Mouse (Mus musculus) lung, embryonic 16.5 days (tissue): ENCODE results near the gene Serac1. TPM values are rescaled to one million over a fixed set of nuclear protein-coding genes. Genes with fewer than 3 reads are reported as not detected.

Source experiments
- ATAC-seq: fragments of 200-750 bp; cut with Nextera tagmentation; 2 replicates; pipeline ENCODE4 v1.8.0; 2017; ENCODE audit warnings: low read depth, mild to moderate bottlenecking, moderate library complexity
- H3K27ac ChIP-seq: fragments of 300-500 bp; sonication (generic); 2 replicates; pipeline ENCODE4 v1.5.1; 2014; ENCODE audit warnings: mild to moderate bottlenecking, control low read depth, low read length
- H3K27me3 ChIP-seq: fragments of 300-500 bp; sonication (generic); 2 replicates; pipeline ENCODE4 v1.6.1; 2014; ENCODE audit warnings: low read depth, low read length, mixed read lengths; ENCODE audit not compliant: control insufficient read depth, insufficient read depth
- H3K36me3 ChIP-seq: fragments of 300-500 bp; sonication (generic); 2 replicates; pipeline ENCODE4 v1.6.1; 2014; ENCODE audit warnings: low read length; ENCODE audit not compliant: control insufficient read depth, insufficient read depth
- H3K4me1 ChIP-seq: fragments of 300-500 bp; sonication (generic); replicated peaks from 2 replicates; pipeline ENCODE4 v1.6.1; 2014; ENCODE audit warnings: low read length, mixed read lengths; ENCODE audit not compliant: control insufficient read depth, insufficient read depth
- H3K4me2 ChIP-seq: fragments of 300-500 bp; sonication (generic); 2 replicates; pipeline ENCODE4 v1.6.1; 2014; ENCODE audit warnings: low read depth, low read length, control low read depth
- H3K4me3 ChIP-seq: fragments of 300-500 bp; sonication (generic); 2 replicates; pipeline ENCODE4 v1.5.1; 2014; ENCODE audit warnings: mild to moderate bottlenecking, low read length, control low read depth
- H3K9ac ChIP-seq: fragments of 300-500 bp; sonication (generic); 2 replicates; pipeline ENCODE4 v1.6.1; 2014; ENCODE audit warnings: low read length, control low read depth
- H3K9me3 ChIP-seq: fragments of 300-500 bp; sonication (generic); 2 replicates; pipeline ENCODE4 v1.6.1; 2016; ENCODE audit warnings: low read length; ENCODE audit not compliant: control insufficient read depth
- WGBS: fragments of 180-500 bp; shearing (Covaris S2); extraction: QIAGEN DNeasy Blood & Tissue Kit; methylation state at CpG from one replicate; pipeline ENCODE4 v1.1.7; 2014; 5-methylcytosine and 5-hydroxymethylcytosine counted together
- polyA plus RNA-seq: library from polyadenylated mRNA; unstranded; fragments of >200 nt; fragmentation: Nextera tagmentation; extraction: Ambion mirVana; gene quantifications from 2 replicates; pipeline ENCODE4 v1.2.1, GENCODE M21; 2015

The Serac1 gene
- polyA plus RNA-seq, 1 experiment from 2014 or later = 4.4 TPM

- 61% methylated on average over 6 of the region's 6 CpGs for WGBS
- H3K9ac ChIP-seq = no peak overlapping the region
- no peaks in the 10 kb centered on the region for H3K9me3 ChIP-seq
- no peaks in the 10 kb centered on the region for H3K27me3 ChIP-seq
- H3K27ac ChIP-seq = no peak overlapping the region
- no peaks in the 10 kb centered on the region for H3K36me3 ChIP-seq
- 0 out of 2 replicates have a peak, but pooled peaks have one; percentile 15 for ATAC-seq
- no peak overlapping the region for H3K4me3 ChIP-seq
- H3K4me2 ChIP-seq = no peak overlapping the region
- peaks cover 8% of the 10 kb centered on the region; the same call in 1 of the 2 replicates for H3K4me1 ChIP-seq
These were observed 84.9 kb downstream of the Serac1 start for GRCm38 (mm10) chr17:5994606-5995005.

GRCm38 (mm10) chr17:5993581-5994260 lies 85.8 kb downstream of the Serac1 start:
- Histone ChIP-seq H3K4me1 (peaks cover 6% of the 10 kb centered on the region; the same call in 1 of the 2 replicates), H3K4me3 (no peak overlapping the region), H3K4me2 (no peak overlapping the region), H3K36me3 (no peaks in the 10 kb centered on the region), H3K27ac (no peak overlapping the region), H3K9me3 (no peaks in the 10 kb centered on the region), H3K9ac (no peak overlapping the region), H3K27me3 (no peaks in the 10 kb centered on the region)
- no peak for ATAC-seq
- 56% methylated on average over 3 of the region's 3 CpGs for WGBS

GRCm38 (mm10) chr17:5992866-5993580 lies 86.5 kb downstream of the Serac1 start:
- Histone ChIP-seq H3K27me3 (no peaks in the 10 kb centered on the region), H3K9ac (no peak overlapping the region), H3K4me2 (no peak overlapping the region), H3K27ac (no peak overlapping the region), H3K9me3 (no peaks in the 10 kb centered on the region), H3K36me3 (no peaks in the 10 kb centered on the region), H3K4me1 (peaks cover 6% of the 10 kb centered on the region; the same call in 1 of the 2 replicates), H3K4me3 (no peak overlapping the region)
- no peak for ATAC-seq
- 75% methylated on average over 5 of the region's 5 CpGs for WGBS

Other genes with a start within 250 kb of the Serac1 start
- gene Snx9, start 238.4 kb downstream of the Serac1 start, polyA plus RNA-seq = 23.8 and 25.1 TPM in 2 replicates
- gene Synj2, start 138.5 kb downstream of the Serac1 start, polyA plus RNA-seq = 2.5 and 3.2 TPM in 2 replicates
- 172 and 179 TPM in 2 replicates for gene Gtf2h5, start within 50 bp of the Serac1 start, polyA plus RNA-seq
- gene Tulp4, start 26.7 kb upstream of the Serac1 start, polyA plus RNA-seq = 56.0 and 72.9 TPM in 2 replicates
- 20.1 and 20.6 TPM in 2 replicates for gene Tmem181a, start 177.1 kb upstream of the Serac1 start, polyA plus RNA-seq
- 17.4 and 18.4 TPM in 2 replicates for gene Dynlt1a, start 237.8 kb upstream of the Serac1 start, polyA plus RNA-seq